Mouse (Mus musculus) cortical plate, adult 2 months (tissue): Measurements from ENCODE around the gene C1qtnf3. TPM values are rescaled to one million over a fixed set of nuclear protein-coding genes. Genes with fewer than 3 reads are reported as not detected.

ENCODE experiments used
- H3K27ac ChIP-seq: fragments of 200-500 bp; 2 replicates; pipeline ENCODE4 v1.5.1; 2012; ENCODE audit warnings: low read length, control low read depth, inconsistent platforms; ENCODE audit not compliant: insufficient read depth
- H3K4me1 ChIP-seq: fragments of 200-500 bp; 2 replicates; pipeline ENCODE4 v1.6.1; 2011; ENCODE audit warnings: low read length; ENCODE audit not compliant: control insufficient read depth, insufficient read depth
- H3K4me3 ChIP-seq: fragments of 200-500 bp; 2 replicates; pipeline ENCODE4 v1.5.1; 2011; ENCODE audit warnings: mild to moderate bottlenecking, low read length, control low read depth; ENCODE audit not compliant: insufficient read depth
- CTCF ChIP-seq: fragments of 200-500 bp; IDR thresholded peaks from 2 replicates; pipeline ENCODE4 v1.5.1; 2011; ENCODE audit warnings: mild to moderate bottlenecking, control low read depth, low read length; ENCODE audit not compliant: insufficient read depth; ENCODE audit errors: extremely low read depth
- POLR2A ChIP-seq: fragments of 200-500 bp; IDR thresholded peaks from 2 replicates; pipeline ENCODE4 v1.6.1; 2011; ENCODE audit warnings: mild to moderate bottlenecking, low read length, control low read depth; ENCODE audit not compliant: insufficient read depth; ENCODE audit errors: extremely low read depth
- polyA plus RNA-seq: library from polyadenylated mRNA; depleted of rRNA; stranded (reverse); fragments of >200 nt; gene quantifications from 2 replicates; pipeline ENCODE4 v1.2.3, GENCODE M21; 2012

C1qtnf3 gene
- polyA plus RNA-seq, 1 experiment = 0.13 TPM

GRCm38 (mm10) chr15:10927325-10927724, 24.8 kb upstream of the C1qtnf3 start:
- Histone ChIP-seq H3K4me1 (no peaks in the 10 kb centered on the region), H3K27ac (no peak overlapping the region), H3K4me3 (no peak overlapping the region)
- TF ChIP-seq POLR2A = no peak
- no peak for TF ChIP-seq CTCF

- Histone ChIP-seq H3K4me1 (no peaks in the 10 kb centered on the region), H3K27ac (no peak overlapping the region), H3K4me3 (no peak overlapping the region)
- TF ChIP-seq CTCF (no peak), POLR2A (no peak)
Measured at GRCm38 (mm10) chr15:10928633-10929270, 23.4 kb upstream of the C1qtnf3 start.

GRCm38 (mm10) chr15:10933930-10934329, 18.2 kb upstream of the C1qtnf3 start:
- Histone ChIP-seq H3K4me3 (no peak overlapping the region), H3K27ac (no peak overlapping the region), H3K4me1 (no peaks in the 10 kb centered on the region)
- TF ChIP-seq CTCF (no peak), POLR2A (no peak)

- no peak overlapping the region for H3K27ac ChIP-seq
- no peak overlapping the region for H3K4me3 ChIP-seq
- no peaks in the 10 kb centered on the region for H3K4me1 ChIP-seq
- TF ChIP-seq CTCF = no peak
- TF ChIP-seq POLR2A = no peak
Measured at GRCm38 (mm10) chr15:10940148-10941108, 11.7 kb upstream of the C1qtnf3 start.

- Histone ChIP-seq H3K27ac (no peak overlapping the region), H3K4me3 (no peak overlapping the region), H3K4me1 (no peaks in the 10 kb centered on the region)
- TF ChIP-seq CTCF (no peak), POLR2A (no peak)
Measured at GRCm38 (mm10) chr15:10941901-10942300, 10.2 kb upstream of the C1qtnf3 start.

GRCm38 (mm10) chr15:10947852-10948251, 4.3 kb upstream of the C1qtnf3 start:
- no peak for TF ChIP-seq POLR2A
- no peak for TF ChIP-seq CTCF
- Histone ChIP-seq H3K4me3 (no peak overlapping the region), H3K27ac (no peak overlapping the region), H3K4me1 (no peaks in the 10 kb centered on the region)

GRCm38 (mm10) chr15:10952760-10953305, 701 bp downstream of the C1qtnf3 start:
- no peak for TF ChIP-seq CTCF
- TF ChIP-seq POLR2A = no peak

GRCm38 (mm10) chr15:10953465-10953864, 1.3 kb downstream of the C1qtnf3 start:
- Histone ChIP-seq H3K27ac (no peak overlapping the region), H3K4me3 (no peak overlapping the region), H3K4me1 (no peaks in the 10 kb centered on the region)
- no peak for TF ChIP-seq POLR2A
- no peak for TF ChIP-seq CTCF

More at GRCm38 (mm10) chr15:10952760-10953305, 701 bp downstream of the C1qtnf3 start:
- H3K27ac ChIP-seq = no peak overlapping the region
- no peaks in the 10 kb centered on the region for H3K4me1 ChIP-seq
- no peak overlapping the region for H3K4me3 ChIP-seq

GRCm38 (mm10) chr15:10954381-10955016, 2.4 kb downstream of the C1qtnf3 start:
- Histone ChIP-seq H3K27ac (no peak overlapping the region), H3K4me3 (no peak overlapping the region), H3K4me1 (no peaks in the 10 kb centered on the region)
- TF ChIP-seq CTCF (no peak), POLR2A (no peak)

- Histone ChIP-seq H3K4me1 (no peaks in the 10 kb centered on the region), H3K27ac (no peak overlapping the region), H3K4me3 (no peak overlapping the region)
- TF ChIP-seq CTCF (no peak), POLR2A (no peak)
Measured at GRCm38 (mm10) chr15:10955156-10955555, 3.0 kb downstream of the C1qtnf3 start.
